Mouse (Mus musculus) liver, adult 2 months (tissue): ENCODE results near the gene Ace.

Experiments
- CTCF ChIP-seq: fragments of 200-500 bp; IDR thresholded peaks from 2 replicates; pipeline ENCODE4 v1.5.1; 2011; ENCODE audit warnings: low read depth, low read length, control low read depth
- POLR2A ChIP-seq: fragments of 200-500 bp; IDR thresholded peaks from 2 replicates; pipeline ENCODE4 v1.6.1; 2011; ENCODE audit warnings: low read length, control low read depth; ENCODE audit not compliant: insufficient read depth; ENCODE audit errors: extremely low read depth

GRCm38 (mm10) chr11:105984452-105984851, 16.7 kb downstream of the Ace start:
- TF ChIP-seq CTCF: no peak
- TF ChIP-seq POLR2A: no peak
